Mouse (Mus musculus): ENCODE measurements around the gene Xpo6. TPM values are rescaled to one million over a fixed set of nuclear protein-coding genes. Genes with fewer than 3 reads are reported as not detected.

Gene Xpo6
- total RNA-seq, 4 experiments from 2014 or later = 88.8 to 104 (median 97.5) TPM

- no peak for DNase-seq (ENCODE audit: low spot score in 2 of 2)
Observed at GRCm38 (mm10) chr7:126198926-126199325, 1.4 kb downstream of the Xpo6 start.

DNA sequence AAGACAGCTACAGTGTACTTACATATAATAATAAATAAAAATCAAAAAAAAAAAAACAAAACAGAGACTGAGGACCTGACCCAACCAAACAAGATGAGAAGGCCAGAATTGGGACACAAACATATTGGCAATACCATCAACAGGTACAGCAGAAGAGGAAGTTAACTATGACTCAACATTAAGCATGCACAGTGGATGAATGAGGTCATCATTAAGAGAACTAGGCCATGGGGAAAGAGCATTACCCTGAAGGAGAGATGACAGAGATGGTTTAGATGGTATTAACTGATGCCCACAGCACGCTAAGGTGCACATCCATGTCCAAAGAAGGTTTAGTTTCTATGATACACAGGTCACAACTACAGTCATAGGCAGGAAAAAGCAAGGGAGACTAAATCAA, 6.1 kb downstream of the Xpo6 start:
- DNase-seq (ENCODE audit: low spot score in 2 of 2) = no peak

DNA sequence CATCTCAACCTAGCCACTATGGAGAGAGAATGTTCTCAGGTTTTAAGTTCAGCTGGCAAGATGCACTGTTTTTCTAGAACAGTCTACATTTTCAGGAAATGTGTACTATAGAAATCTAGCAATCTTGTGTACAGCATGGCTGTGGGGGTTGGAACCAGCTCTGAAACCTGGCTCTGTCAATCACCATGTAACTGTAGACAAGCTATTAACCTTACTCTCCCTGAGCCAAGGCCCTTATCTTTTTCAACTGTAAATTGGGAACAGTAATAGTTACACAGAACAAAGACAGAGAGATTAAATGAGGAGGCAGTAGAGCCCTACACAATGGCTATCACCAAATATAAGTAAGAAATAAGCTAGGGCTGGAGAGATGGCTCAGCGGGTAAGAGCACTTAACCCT, 8.8 kb downstream of the Xpo6 start:
- no peak for DNase-seq (ENCODE audit: low spot score in 2 of 2)

- no peak for DNase-seq (ENCODE audit: low spot score in 2 of 2)
Observed at GRCm38 (mm10) chr7:126189517-126189916, 10.8 kb downstream of the Xpo6 start.

GRCm38 (mm10) chr7:126185999-126186398, 14.3 kb downstream of the Xpo6 start:
- DNase-seq (ENCODE audit: low spot score in 2 of 2) = no peak

DNA sequence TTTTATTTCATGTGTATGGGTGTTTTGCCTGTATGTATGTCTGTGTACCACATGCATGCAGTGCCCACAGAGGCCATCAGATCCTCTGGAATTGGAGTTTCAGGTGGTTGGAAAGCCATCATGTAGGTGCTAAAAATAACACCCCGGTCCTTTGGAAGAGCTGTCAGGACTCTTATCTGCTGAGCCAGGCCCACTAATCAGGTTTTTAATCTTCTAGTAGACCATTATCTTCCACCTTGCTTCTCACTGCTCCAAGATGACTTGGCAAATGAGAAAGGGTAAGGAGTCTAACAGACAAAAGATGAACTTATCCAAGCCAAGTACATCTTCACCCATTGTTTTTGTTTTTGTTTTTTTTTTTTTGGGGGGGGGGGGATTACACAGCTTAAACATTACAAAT, 16.7 kb downstream of the Xpo6 start:
- DNase-seq (ENCODE audit: low spot score in 2 of 2) = no peak

DNA sequence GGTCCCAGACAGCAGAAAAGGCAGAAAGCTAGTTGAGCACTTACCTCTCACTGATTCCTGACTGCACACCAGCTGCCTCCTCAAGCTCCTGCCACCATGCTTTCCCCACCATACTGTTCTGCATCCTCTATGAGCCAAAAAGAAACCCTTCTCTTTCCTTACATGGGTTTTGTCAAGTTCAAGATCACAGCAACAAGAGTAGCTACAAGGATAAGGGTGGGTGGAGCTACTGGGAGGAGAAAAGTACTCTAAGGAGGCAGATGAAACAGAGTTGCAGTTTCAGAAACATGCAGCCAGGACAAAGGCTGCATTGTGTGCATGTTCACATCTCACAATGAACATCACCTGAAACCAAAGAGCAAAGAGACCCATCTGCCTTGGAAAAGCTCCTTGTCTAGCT, 18.8 kb downstream of the Xpo6 start:
- DNase-seq (ENCODE audit: low spot score in 2 of 2) = no peak

- no peak for DNase-seq (ENCODE audit: low spot score in 2 of 2)
Observed at GRCm38 (mm10) chr7:126180956-126181355, 19.3 kb downstream of the Xpo6 start.

GRCm38 (mm10) chr7:126178804-126179203, 21.5 kb downstream of the Xpo6 start:
- DNase-seq (ENCODE audit: low spot score in 2 of 2) = no peak

GRCm38 (mm10) chr7:126175999-126176398, 24.3 kb downstream of the Xpo6 start:
- DNase-seq (ENCODE audit: low spot score in 2 of 2) = no peak

DNA sequence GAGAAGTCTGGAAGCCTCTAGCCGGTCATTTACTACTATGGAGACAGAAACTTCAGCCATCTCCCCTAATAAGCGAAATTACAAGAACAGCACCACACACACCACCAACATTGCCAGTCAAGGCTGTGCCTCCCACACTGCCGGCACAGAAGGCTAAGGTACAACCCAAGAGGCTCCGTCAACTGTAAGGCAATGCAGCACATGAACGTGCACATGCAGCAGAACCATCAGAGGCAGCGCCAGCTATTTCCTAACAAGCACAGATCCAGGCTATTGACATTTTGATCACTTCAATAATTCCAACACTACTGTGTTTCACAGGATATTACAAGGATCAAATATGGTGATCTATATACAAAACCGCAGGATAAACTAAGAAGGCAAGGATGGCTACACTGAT, 24.8 kb downstream of the Xpo6 start:
- DNase-seq (ENCODE audit: low spot score in 2 of 2) = no peak

- DNase-seq (ENCODE audit: low spot score in 2 of 2) = no peak
Observed at GRCm38 (mm10) chr7:126174863-126175262, 25.4 kb downstream of the Xpo6 start.

- no peak for DNase-seq (ENCODE audit: low spot score in 2 of 2)
Observed at GRCm38 (mm10) chr7:126172001-126172400, 28.3 kb downstream of the Xpo6 start.

- no peak for DNase-seq (ENCODE audit: low spot score in 2 of 2)
Observed at GRCm38 (mm10) chr7:126168584-126168983, 31.7 kb downstream of the Xpo6 start.

GRCm38 (mm10) chr7:126167426-126167825, 32.9 kb downstream of the Xpo6 start:
- DNase-seq (ENCODE audit: low spot score in 2 of 2) = no peak

DNA sequence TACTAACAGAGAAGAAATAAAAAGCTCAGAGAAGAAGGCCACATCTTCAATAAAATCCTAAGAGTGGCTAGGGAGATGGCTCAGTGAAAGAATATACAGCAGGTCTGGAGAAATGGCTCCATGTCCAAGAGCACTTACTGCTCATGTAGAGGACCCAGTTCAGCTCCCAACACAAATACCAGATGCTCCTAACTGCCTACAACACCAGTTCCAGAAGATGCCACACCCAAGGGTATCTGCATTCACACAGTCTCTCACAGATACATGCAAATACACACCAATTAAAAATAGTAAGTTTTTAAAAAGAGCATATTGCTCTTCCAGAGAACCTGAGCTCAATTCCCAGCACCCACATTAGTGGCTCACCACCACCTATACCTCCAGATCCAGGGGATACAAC, 33.7 kb downstream of the Xpo6 start:
- DNase-seq (ENCODE audit: low spot score in 2 of 2) = no peak

DNA sequence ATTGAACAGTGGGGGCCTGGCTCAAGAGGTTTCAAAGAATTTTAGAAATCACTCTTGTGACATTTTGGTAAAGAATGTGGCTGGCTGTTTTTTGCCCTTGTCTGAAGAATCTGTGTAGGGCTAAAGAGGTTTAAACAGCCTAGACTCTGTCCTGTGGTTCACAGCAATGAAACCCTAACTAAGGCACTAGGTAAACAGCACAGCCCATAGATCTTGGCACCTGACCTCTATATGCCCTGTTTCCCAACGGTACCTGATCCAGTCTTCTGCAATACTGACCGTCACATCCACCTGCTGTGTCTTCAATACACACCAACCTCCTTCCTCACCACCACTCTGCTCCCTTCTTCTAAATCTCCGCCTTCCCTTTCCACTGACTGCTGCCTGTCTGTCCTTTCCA, 42.1 kb downstream of the Xpo6 start:
- DNase-seq (ENCODE audit: low spot score in 2 of 2) = no peak

GRCm38 (mm10) chr7:126155746-126156145, 44.6 kb downstream of the Xpo6 start:
- DNase-seq (ENCODE audit: low spot score in 2 of 2) = no peak

DNA sequence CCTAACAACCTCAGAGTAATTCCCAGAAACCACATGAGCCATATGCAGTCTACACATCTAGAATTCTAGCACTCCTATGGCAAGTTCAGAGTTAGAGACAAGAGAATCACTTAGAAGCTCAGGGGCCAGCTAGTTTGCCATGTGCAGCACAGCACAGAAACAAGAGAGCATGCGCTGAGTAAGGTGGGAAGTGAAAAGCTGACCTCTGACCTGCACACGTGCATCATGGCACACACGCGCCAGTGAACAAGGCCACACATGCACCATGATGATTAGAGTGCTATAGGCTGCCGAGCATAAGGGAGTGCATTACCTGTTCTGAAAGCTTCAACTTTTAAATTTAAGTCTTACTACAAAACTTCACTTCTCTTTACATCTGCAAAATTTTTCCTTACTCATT, 45.6 kb downstream of the Xpo6 start:
- DNase-seq (ENCODE audit: low spot score in 2 of 2) = no peak

- no peak for DNase-seq (ENCODE audit: low spot score in 2 of 2)
Observed at GRCm38 (mm10) chr7:126152324-126152723, 48.0 kb downstream of the Xpo6 start.

DNA sequence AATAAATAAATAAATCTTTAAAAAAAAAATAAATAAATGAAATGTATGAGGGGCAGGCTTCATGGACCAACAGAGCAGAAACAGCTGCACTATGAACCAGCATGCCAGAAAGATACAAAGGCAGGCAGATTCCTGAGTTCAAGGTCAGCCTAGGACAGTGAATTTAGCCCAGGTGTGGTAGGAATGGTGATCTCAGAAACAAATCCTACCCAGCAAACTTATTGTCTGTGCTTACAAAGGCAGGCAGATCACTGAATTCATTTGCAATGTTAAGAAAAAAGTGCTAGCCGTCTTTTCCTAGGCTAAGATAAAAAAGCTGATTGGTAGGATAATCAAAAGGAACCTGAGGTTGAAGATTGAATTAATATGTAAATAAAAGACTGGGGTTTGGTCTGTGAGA, 54.1 kb downstream of the Xpo6 start:
- DNase-seq (ENCODE audit: low spot score in 2 of 2) = no peak

DNA sequence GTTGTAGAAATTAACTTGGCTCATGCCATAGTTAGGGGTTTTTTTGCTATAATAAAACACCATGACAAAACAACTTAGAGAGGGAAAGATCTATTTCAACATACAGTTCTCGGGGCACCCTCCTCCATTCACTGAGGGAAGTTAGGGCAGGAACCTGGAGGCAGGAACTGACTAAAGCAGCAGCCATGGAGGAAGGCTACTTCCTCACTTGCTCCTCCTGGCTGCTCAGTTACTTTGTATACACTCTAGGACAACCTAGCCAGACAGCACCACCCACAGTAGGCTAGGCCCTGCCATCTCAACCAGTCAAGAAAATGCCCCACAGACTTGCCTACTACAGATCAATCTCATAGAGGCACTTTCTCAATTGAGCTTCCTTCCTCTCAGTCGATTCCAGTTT, 55.9 kb downstream of the Xpo6 start:
- DNase-seq (ENCODE audit: low spot score in 2 of 2) = no peak

- DNase-seq (ENCODE audit: low spot score in 2 of 2) = no peak
Observed at GRCm38 (mm10) chr7:126137850-126138249, 62.5 kb downstream of the Xpo6 start.

DNA sequence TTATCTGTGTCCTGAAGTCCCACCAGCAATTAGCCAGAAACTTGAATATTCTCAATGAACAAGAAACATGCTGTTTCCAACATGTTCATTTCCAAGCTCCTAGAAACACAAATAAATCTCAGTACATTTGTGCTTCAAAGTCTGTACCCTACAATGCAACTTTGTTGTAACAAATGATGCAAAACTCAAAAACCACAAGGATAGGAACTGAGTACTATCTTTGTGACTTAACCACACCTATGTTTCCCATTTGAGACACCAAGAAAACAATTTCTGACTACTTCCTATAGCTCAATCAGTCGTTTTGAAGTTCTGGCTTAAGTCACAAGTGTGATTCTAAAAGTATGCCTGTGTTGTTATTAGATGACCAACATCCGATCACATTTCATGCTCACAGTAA, 64.9 kb downstream of the Xpo6 start:
- no peak for DNase-seq (ENCODE audit: low spot score in 2 of 2)
